Mouse (Mus musculus) testis, adult 2 months (tissue): ENCODE measurements around the gene Asap3. TPM values are rescaled to one million over a fixed set of nuclear protein-coding genes. Genes with fewer than 3 reads are reported as not detected.

Source experiments
- H3K27ac ChIP-seq: fragments of 200-500 bp; 2 replicates; pipeline ENCODE4 v1.5.1; 2012; ENCODE audit warnings: low read depth, low read length; ENCODE audit not compliant: control insufficient read depth, insufficient read depth
- H3K27me3 ChIP-seq: fragments of 200-500 bp; 2 replicates; pipeline ENCODE4 v1.6.1; 2012; ENCODE audit warnings: mild to moderate bottlenecking, low read length, moderate library complexity; ENCODE audit not compliant: control insufficient read depth, insufficient read depth
- H3K36me3 ChIP-seq: fragments of 200-500 bp; 2 replicates; pipeline ENCODE4 v1.6.1; 2012; ENCODE audit warnings: mild to moderate bottlenecking, low read length; ENCODE audit not compliant: control insufficient read depth, insufficient read depth
- H3K4me1 ChIP-seq: fragments of 200-500 bp; 2 replicates; pipeline ENCODE4 v1.6.1; 2012; ENCODE audit warnings: low read length; ENCODE audit not compliant: control insufficient read depth, insufficient read depth
- H3K4me3 ChIP-seq: fragments of 200-500 bp; 2 replicates; pipeline ENCODE4 v1.5.1; 2012; ENCODE audit warnings: low read depth, mild to moderate bottlenecking, low read length, moderate library complexity, mixed read lengths; ENCODE audit not compliant: control insufficient read depth
- CTCF ChIP-seq: fragments of 200-500 bp; IDR thresholded peaks from 2 replicates; pipeline ENCODE4 v1.5.1; 2012; ENCODE audit warnings: low read depth, mild to moderate bottlenecking, inconsistent platforms, low read length, moderate library complexity; ENCODE audit not compliant: control insufficient read depth, insufficient read depth, insufficient replicate concordance
- POLR2A ChIP-seq: fragments of 200-500 bp; IDR thresholded peaks from 2 replicates; pipeline ENCODE4 v1.6.1; 2012; ENCODE audit warnings: low read depth, mild to moderate bottlenecking, inconsistent platforms, low read length, moderate library complexity; ENCODE audit not compliant: control insufficient read depth
- polyA plus RNA-seq: library from polyadenylated mRNA; depleted of rRNA; stranded (reverse); fragments of >200 nt; gene quantifications from 2 replicates; pipeline ENCODE4 v1.2.3, GENCODE M21; 2012

Asap3 gene
- polyA plus RNA-seq, 1 experiment = 4.1 TPM

DNA sequence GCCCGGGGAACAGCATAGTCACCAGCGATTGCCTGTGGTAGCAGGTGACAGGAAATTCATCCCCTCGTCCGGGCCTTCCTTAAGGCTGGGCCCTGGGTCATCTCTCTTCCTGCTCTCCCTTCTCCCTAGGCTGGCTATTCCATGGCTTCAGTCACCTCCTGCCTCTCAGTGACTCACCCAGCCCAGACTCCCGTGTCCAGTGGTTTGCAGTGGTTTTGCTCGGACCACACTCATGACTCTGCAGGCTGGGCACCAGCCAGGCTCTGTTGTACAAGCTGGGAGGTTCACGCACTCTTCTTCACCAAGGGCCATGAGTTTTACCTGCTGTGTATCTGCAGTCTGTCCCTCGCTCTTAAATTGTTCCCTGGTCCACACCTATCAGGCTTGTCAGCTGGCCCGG lies 4.8 kb downstream of the Asap3 start:
- TF ChIP-seq CTCF (no peak), POLR2A (no peak)
- H3K4me3 ChIP-seq = no peak overlapping the region
- H3K4me1 ChIP-seq = no peaks in the 10 kb centered on the region; the same call in 1 of the 2 replicates
- H3K27me3 ChIP-seq = no peaks in the 10 kb centered on the region
- no peaks in the 10 kb centered on the region for H3K36me3 ChIP-seq
- H3K27ac ChIP-seq = no peak overlapping the region

DNA sequence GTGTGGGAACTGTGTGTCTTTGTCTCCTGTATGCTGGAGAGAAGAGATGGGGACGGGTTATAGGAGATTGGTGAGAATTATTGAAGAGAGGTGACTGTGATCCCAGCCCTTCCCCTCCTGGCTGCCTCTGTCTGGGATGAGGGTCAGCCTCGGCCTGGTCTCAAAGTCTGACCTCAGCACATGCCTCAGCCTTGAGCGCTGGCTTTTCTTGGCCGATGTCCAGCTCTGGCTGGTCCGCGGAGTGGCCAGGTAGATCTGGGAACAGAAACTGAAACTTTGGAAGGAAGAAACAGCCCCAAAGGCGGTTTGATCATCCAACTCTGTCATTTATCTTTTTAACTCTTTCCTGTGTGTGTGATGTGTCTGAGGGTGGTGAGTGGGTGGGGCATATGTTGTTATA lies 7.5 kb downstream of the Asap3 start:
- Histone ChIP-seq H3K27me3 (no peaks in the 10 kb centered on the region), H3K4me3 (no peak overlapping the region), H3K36me3 (no peaks in the 10 kb centered on the region), H3K4me1 (no peaks in the 10 kb centered on the region), H3K27ac (no peak overlapping the region)
- no peak for TF ChIP-seq POLR2A

DNA sequence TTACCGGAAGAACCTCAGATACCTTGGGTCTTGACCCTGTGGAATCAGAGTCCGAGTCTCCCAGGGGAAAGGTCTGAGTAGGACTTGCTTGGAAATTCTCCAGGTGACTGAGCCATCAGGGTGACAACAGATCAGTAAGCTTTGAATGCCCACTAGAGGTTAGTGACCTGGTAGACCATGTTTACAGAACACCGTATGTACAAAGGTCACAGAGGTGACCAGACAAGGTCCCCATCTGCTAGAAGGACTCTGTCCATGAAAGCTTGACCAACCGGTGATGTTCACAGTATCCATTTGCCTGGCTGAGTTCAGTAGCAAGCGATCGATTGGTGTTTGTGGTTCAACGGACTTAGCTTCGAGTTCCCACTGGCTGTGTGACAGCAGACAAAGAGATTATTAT lies 8.7 kb downstream of the Asap3 start:
- no peaks in the 10 kb centered on the region for H3K36me3 ChIP-seq
- H3K4me3 ChIP-seq = no peak overlapping the region
- no peaks in the 10 kb centered on the region for H3K4me1 ChIP-seq
- no peaks in the 10 kb centered on the region for H3K27me3 ChIP-seq
- no peak overlapping the region for H3K27ac ChIP-seq
- TF ChIP-seq CTCF = no peak

DNA sequence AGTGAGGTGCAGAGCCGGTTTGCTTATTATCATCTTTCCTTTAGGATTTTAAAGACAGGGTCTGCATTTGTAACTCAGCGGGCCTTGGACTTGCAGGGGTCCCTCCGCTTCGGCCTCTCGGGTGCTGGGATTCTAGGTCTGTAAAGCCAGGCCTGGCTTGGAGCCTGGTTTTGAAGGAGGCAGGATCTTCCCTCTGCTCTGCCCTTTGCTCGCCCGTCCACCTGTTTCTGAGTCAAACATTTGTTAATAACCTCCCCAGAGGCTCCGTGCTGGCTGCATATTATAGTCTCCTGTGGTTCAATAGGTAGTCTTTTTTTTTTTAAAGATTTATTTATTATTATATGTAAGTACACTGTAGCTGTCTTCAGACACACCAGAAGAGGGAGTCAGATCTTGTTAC lies 9.4 kb downstream of the Asap3 start:
- Histone ChIP-seq H3K4me3 (no peak overlapping the region), H3K27ac (no peak overlapping the region), H3K4me1 (no peaks in the 10 kb centered on the region), H3K27me3 (no peaks in the 10 kb centered on the region), H3K36me3 (no peaks in the 10 kb centered on the region)
- TF ChIP-seq CTCF (no peak), POLR2A (no peak)

DNA sequence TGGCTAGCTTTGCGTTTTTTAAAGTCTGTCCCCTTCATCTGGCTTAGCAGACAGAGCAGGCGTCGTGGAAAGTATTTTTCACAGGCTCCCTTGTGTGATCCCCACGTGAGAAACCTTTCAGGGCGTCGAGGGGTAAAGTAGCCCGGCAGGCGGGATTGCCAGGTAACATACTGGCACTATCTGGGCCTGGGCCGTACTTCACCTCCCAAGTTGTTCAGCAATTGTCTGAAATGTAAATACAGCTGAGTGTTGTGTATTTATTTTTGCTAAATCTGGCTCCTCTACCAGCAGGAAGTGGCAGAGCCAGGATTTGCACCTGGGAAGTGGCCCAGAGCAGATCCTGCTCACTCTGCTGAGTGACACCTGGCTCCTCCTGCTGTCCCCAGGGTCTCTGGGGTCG lies 10.9 kb downstream of the Asap3 start:
- Histone ChIP-seq H3K27me3 (no peaks in the 10 kb centered on the region), H3K4me1 (no peaks in the 10 kb centered on the region), H3K4me3 (no peak overlapping the region), H3K27ac (no peak overlapping the region), H3K36me3 (no peaks in the 10 kb centered on the region)
- TF ChIP-seq CTCF (no peak), POLR2A (no peak)

DNA sequence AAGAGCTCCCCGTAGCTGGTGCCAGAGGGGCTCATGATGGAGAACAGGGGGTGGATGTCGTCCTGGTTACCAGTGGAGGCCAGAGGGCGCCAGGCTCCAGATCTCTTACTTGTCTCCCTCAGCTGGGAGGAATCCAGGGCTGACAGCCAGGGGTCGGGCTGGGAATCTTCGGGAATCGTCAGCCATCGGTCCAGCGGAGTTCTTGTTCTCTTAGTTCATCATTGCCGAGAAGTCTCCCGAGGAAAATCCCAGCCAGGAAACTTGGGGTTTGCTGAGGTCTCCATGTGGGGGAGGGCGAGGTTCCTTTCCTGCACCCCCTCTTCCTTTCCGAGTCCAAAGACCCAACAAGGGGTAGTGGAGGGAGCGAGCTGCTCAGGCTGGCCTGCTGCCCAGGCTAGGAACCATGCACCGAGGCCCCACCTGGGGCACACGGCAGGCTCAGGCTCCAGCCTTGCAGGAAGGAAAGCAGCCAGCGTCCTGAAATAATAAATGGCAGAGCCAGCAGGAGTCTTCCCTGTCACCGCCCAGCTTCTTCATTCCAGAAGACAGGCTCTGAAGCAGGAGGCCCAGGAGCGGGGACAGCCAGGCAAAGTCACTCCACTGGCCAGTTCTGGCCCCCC lies 12.5 kb downstream of the Asap3 start:
- no peak overlapping the region for H3K27ac ChIP-seq
- no peaks in the 10 kb centered on the region for H3K4me1 ChIP-seq
- TF ChIP-seq POLR2A (no peak), CTCF (no peak)
- no peak overlapping the region for H3K4me3 ChIP-seq
- no peaks in the 10 kb centered on the region for H3K36me3 ChIP-seq
- H3K27me3 ChIP-seq = no peaks in the 10 kb centered on the region

DNA sequence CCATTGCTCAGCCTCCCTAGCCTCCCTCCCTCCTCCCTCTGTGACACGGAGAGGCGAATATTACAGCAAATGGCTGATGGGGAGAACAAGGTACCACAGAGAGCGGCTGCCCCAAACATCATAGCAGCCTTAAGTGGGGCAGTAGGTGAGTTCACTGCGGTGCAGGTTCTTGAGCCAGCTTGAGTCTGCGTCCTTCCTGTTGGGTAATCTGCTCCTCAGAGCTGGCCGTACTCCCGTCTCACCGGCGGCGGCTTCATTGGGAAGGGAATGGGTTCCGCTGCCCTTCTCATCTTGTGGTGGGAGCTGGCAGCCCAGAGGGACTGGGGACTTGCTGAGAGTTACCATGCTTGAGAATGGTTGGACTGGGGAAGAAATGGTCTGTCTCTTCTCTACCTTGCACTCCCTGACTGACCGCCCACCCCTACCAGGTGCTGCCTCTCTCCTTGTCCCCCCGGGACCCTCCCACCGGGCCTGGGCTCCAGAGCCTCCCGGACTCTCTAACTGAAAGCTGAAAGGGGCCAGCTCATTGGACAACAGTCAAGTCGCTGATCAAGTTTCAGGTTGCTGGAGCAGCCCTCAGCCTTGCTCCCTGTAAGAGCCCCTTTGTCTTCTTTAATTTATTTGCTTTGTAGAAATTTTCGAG lies 14.1 kb downstream of the Asap3 start:
- Histone ChIP-seq H3K27ac (no peak overlapping the region), H3K27me3 (no peaks in the 10 kb centered on the region), H3K4me1 (peaks cover 2% of the 10 kb centered on the region), H3K4me3 (no peak overlapping the region), H3K36me3 (no peaks in the 10 kb centered on the region)
- TF ChIP-seq CTCF (no peak), POLR2A (no peak)

DNA sequence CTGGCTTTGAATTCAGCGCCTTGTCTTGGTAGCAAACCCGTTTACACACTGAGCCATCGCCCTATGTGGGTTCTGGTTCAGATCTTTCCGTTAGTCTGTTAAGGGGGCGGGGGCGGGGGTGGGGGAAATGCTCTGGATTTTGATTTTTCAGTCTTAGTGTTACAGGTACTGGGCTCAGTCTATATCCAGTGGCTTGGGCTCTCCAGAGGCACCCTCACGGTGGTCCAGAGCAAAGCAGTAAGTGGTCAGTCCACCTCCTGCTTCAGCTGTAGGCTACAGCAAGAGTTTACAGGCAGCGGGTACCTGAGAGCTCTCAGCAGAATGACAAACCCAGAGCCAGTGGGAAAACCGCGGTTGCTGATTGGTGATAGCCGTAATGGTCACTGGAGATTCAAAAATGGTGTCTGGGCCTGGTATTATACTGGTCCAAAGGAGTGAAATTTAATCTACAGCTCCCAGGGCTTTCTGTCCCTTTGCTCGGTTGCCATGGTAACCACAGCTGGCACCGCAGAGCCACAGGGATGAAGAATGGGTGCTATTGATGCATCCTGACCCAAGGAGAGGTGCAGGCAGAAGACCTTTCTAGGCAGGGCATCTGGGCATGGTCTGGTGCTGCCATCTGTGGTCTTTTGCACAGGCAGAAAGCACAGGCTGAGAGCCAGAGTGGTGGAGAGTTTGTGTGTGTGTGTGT lies 17.5 kb downstream of the Asap3 start:
- H3K27me3 ChIP-seq = no peaks in the 10 kb centered on the region
- peak overlapping the region; percentile 36 for H3K4me3 ChIP-seq
- TF ChIP-seq POLR2A = no peak
- peaks cover 2% of the 10 kb centered on the region for H3K4me1 ChIP-seq
- H3K36me3 ChIP-seq = no peaks in the 10 kb centered on the region
- no peak overlapping the region for H3K27ac ChIP-seq
